Mouse (Mus musculus) kidney, adult 9 months (tissue): ENCODE results near the gene Gramd1b.

Experiments
- DNase-seq: peaks from one replicate; pipeline ENCODE4 v3.0.0; 2022

Gramd1b gene

GRCm38 (mm10) chr9:40422368-40423057, 108.7 kb downstream of the Gramd1b start:
- DNase-seq, result no peak

GRCm38 (mm10) chr9:40420652-40421335, 110.4 kb downstream of the Gramd1b start:
- no peak for DNase-seq

GRCm38 (mm10) chr9:40418803-40419202, 112.4 kb downstream of the Gramd1b start:
- DNase-seq, result no peak

GRCm38 (mm10) chr9:40416150-40416549, 115.0 kb downstream of the Gramd1b start:
- DNase-seq, result no peak

- peak; percentile 89 for DNase-seq
Measured at GRCm38 (mm10) chr9:40414904-40415766, 116.0 kb downstream of the Gramd1b start.

GRCm38 (mm10) chr9:40414498-40414903, 116.7 kb downstream of the Gramd1b start:
- DNase-seq, result peak; percentile 69

GRCm38 (mm10) chr9:40413601-40414000, 117.6 kb downstream of the Gramd1b start:
- no peak for DNase-seq

GRCm38 (mm10) chr9:40412931-40413330, 118.3 kb downstream of the Gramd1b start:
- no peak for DNase-seq

- no peak for DNase-seq
Measured at GRCm38 (mm10) chr9:40412246-40412645, 118.9 kb downstream of the Gramd1b start.

- DNase-seq, result peak; percentile 70
Measured at GRCm38 (mm10) chr9:40410895-40411294, 120.3 kb downstream of the Gramd1b start.

GRCm38 (mm10) chr9:40409071-40409470, 122.1 kb downstream of the Gramd1b start:
- DNase-seq, result no peak

- DNase-seq, result peak; percentile 57
Measured at GRCm38 (mm10) chr9:40408415-40408814, 122.8 kb downstream of the Gramd1b start.

GRCm38 (mm10) chr9:40407876-40408275, 123.3 kb downstream of the Gramd1b start:
- DNase-seq, result no peak

- no peak for DNase-seq
Measured at GRCm38 (mm10) chr9:40405804-40406203, 125.4 kb downstream of the Gramd1b start.

GRCm38 (mm10) chr9:40405263-40405662, 125.9 kb downstream of the Gramd1b start:
- peak; percentile 73 for DNase-seq

- DNase-seq, result no peak
Measured at GRCm38 (mm10) chr9:40404637-40405036, 126.5 kb downstream of the Gramd1b start.

- DNase-seq, result no peak
Measured at GRCm38 (mm10) chr9:40403750-40404149, 127.4 kb downstream of the Gramd1b start.

- DNase-seq, result no peak
Measured at GRCm38 (mm10) chr9:40401818-40402217, 129.4 kb downstream of the Gramd1b start.

- DNase-seq, result peak; percentile 61
Measured at GRCm38 (mm10) chr9:40400854-40401253, 130.3 kb downstream of the Gramd1b start.

- DNase-seq, result no peak
Measured at GRCm38 (mm10) chr9:40400171-40400570, 131.0 kb downstream of the Gramd1b start.

GRCm38 (mm10) chr9:40399359-40399932, 131.7 kb downstream of the Gramd1b start:
- no peak for DNase-seq

GRCm38 (mm10) chr9:40397471-40398245, 133.5 kb downstream of the Gramd1b start:
- peak; percentile 65 for DNase-seq
